Mouse (Mus musculus): Measurements from ENCODE around the gene Csrp1.
A peak's percentile ranks its signal among the peaks of the same experiment; 100 is the strongest.

Csrp1 gene

DNA sequence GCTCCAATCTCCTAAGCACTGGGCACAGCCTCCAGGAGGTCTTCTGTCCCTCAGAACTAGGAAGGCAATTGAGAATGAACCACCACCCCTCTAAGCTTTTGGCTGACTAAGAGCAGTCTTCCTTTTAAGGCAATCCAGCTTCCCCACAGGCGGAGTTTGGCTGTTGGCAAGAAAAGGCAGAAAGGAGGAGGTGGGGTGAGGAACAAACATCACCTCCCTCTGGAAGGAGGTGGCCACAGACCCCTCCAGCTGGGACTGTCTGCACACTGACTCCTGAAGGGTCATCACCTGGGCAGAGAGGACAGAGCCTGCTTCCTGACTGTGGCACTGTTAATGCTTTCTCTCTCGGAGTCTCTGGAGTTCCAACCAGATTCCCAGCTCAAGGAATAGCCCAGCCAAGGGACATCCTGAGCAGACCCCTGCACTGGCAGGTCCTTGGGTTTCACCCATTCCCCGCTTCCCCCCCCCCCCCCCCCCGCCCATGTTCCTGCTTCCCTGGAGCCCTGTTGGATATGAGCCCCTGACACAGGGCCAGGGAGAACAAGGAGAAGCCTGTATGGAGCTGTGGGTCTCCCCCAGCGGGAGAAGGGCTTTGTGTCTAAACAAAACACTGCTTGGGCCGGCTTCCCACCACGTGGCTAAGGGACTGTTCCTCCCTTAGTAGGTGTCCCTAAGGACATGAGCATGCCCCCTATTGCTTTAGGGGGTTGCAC, 14.5 kb downstream of the Csrp1 start:
- peak; percentile 74 for DNase-seq

DNA sequence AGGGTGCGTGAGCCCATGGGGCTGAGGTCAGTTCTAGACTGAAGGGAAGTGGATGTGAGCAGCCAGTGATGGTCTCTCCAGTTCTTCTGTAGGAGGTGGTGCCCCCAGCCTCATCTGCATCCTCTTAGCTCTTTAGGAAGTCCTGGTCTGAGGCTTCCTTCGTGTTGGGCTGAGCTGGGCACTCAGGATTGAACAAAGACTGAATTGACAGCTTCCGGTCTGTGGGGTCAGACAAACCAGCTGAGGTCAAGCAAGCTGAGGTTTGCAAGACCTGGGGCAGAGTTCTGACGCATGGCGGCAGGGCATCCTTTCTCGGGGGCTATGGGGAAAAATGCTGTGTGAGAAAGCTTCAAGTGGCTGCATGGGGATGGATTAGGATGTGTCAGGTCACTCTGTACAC, 15.6 kb downstream of the Csrp1 start:
- no peak for DNase-seq

GRCm38 (mm10) chr1:135744987-135745386, 25.1 kb downstream of the Csrp1 start:
- no peak for DNase-seq

- no peak for DNase-seq
Observed at GRCm38 (mm10) chr1:135746248-135746647, 26.4 kb downstream of the Csrp1 start.

DNA sequence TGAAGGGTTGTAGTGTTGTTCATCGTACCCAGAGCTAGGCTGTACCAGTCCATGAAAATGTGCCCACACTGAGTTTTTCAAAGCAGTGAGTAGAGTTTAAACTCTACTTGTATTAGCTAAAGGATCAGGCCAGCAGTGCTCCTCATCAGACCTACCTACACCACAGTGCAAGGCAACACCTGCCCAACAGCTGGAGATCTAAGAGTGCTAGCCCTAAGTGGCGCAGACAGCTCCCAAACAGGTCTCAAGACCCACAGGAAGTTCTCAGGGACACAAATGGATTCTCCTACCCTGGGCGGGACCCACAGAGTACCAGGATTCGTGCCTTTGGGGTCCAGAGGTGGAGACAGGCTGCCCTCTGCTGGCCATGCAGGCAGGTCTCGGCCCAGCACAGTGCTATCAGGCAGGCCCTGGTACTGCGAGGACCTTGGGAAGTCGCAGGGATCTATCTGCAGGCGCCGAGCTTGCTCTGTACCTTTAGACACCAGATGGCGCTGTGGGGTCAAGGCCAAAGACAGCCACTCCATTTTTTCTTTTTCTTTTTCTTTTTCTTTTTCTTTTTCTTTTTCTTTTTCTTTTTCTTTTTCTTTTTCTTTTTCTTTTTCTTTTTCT, 33.0 kb downstream of the Csrp1 start:
- DNase-seq, result peak; percentile 94

DNA sequence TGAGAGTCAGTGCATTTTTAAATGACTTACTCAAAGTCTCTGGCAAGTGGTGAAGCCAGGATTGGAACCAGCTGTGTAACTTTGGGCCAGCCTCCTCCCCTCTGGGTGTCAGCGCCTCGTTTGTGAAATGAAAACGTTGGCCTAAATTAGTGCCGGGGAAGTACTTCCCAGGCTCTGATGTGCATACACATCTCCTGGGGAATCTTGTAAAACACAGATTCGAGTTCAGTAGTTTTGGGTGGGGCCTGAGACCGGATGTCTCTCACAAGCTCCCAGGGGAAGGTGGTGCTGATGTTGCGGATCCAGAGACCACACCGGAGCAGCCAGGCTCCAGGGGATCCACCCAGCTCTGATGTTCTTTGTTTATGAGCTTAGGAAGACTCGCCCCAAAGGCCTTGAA, 35.4 kb downstream of the Csrp1 start:
- DNase-seq, result no peak

- DNase-seq, result no peak
Observed at GRCm38 (mm10) chr1:135755913-135756312, 36.1 kb downstream of the Csrp1 start.

- no peak for DNase-seq
Observed at GRCm38 (mm10) chr1:135757287-135757686, 37.4 kb downstream of the Csrp1 start.

- no peak for DNase-seq
Observed at GRCm38 (mm10) chr1:135759685-135760084, 39.8 kb downstream of the Csrp1 start.

DNA sequence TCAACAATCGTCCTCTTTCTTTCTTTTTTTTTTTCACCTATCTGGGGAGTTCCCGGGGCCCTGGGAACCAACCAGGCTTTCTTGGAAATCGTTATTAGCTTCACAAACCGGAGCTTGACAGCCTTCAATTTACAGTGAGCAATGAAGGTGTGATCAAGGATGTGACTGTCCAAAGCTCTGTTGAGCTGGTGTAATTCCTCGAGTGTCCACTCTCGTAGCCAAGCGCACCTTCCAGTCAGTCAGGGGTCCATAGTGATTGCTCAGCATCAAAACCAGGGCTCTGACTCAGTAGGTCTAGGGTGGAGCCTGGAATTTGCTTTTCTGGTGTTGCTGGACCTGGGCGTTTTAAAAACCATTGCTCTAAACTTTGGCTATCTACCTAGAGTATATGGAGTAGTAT, 40.4 kb downstream of the Csrp1 start:
- DNase-seq, result no peak

DNA sequence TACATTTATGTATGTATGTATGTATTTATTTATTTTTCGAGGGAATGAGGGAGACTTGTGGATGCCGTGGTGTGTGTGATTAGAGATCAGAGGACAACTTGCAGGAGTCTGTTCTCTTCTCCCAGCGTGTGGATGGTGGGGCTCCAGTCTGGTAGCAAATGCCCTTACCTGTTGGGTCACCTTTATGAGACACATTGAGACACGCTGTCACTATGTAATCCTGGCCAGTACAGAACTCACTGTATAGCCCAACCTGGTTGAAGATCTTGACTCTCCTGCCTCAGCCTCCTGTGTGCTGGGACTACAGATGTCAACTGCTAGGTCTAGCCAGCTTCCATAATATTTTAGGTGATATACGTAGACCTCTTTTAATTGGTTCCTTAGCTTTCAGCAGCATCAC, 41.9 kb downstream of the Csrp1 start:
- no peak for DNase-seq

DNA sequence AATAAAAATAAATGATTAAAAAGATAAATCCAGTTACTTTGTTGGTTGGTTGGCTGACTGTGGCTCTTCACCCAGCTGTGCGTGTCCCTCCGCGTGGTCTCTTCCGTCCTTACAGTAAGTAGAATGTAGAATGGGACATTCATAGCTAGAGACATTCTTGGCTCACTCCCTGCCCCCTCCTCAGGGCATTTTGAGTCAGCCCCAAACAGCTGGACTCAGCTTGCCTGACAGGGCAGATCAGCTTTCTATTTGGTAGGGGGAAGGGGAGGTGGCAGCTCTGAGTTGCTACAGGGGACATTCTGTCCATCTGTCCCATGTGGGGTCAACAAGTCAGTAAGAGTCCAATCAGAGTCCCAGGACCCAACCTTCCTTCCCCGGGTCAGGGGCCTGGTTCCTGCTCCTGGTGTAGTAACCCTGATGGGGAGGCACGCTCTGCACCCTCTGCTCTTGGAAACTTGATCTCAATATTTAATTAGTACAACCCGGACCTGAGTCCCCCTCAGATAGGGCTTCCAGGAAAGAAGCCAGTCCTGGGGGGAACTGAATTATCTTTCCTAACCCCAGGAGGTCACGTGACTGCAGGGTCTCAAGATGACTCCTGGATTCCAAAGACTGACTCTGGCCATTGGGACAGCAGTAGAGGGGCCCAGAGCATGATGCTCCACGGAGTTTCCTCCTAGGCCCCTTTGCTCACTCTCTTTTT, 43.8 kb downstream of the Csrp1 start:
- DNase-seq, result no peak

- no peak for DNase-seq
Observed at GRCm38 (mm10) chr1:135764206-135764528, 44.3 kb downstream of the Csrp1 start.

DNA sequence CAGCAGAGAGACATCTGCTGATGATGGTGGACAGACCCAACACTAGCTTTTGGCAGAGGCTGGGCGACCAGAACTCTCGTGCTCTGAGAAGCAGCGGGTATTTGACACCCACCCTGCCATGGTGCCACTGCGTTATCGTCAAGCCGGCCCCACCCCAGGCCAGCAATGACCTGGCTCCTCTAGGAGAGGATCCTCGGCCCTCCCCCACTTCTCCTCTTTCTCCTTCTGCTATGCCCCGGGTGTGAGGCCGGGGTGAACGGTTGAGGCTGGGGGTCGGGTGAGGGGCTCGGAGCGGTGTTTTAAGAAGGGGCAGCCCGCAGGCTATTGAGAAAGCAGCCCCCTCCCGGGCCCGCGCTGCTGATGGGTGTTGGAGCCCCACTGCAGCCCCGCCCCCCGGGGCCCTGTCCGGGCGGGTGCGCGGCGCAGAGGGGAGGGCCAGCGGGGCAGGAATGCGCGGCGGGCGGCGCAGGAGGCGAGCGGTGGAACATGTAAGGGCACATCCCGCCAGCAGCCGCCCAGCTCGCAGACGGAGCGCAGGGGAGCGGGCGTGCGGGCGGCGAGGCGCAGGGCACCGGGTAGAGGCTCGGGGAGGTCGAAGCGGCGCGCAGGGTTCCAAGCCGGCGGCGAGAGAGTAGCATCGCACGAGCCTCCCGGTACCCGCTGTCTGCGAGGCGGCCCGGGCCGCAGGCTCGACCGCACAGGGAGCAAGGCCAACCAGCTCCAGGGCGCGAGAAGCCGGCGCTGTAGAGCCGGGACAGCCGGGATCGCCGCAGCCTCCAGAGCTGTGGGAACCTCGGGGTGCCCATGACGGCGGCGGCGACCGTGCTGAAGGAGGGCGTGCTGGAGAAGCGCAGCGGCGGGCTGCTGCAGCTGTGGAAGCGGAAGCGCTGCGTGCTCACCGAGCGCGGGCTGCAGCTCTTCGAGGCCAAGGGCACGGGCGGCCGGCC, 46.1 kb downstream of the Csrp1 start, which contains the start of gene Phlda3:
Gene Phlda3, plus strand, starts transcription at position 475 of the 947 bp plus-strand sequence.
- DNase-seq, result peak; percentile 69

GRCm38 (mm10) chr1:135766592-135767306, 46.9 kb downstream of the Csrp1 start:
- no peak for DNase-seq

DNA sequence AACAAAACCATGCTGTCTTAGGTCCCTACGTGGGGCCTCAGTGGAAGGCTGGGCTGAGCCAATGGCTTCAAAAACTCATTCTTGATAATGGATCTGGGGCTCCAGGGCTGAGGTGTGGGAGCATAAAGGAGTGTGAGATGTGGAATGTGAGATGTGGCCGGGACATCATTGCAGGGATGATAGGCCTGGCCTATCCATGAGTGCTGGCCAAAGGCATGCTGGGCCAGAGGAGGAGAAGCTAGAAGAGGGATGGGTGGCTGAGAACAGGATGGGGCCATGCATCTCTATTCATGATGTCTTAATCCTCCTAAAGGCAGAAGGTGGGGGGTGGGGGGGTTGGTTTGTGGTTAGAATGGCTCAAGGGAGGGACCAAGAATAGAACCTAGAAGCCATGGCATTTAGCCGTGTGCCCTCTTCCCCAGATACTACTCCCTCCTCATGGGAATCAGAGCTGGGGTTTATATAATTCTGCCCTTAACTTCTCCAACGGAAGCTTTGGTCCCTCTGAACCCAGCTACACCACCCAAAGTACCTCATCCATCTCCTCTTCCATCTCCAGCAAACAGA, 47.5 kb downstream of the Csrp1 start:
- DNase-seq, result no peak

DNA sequence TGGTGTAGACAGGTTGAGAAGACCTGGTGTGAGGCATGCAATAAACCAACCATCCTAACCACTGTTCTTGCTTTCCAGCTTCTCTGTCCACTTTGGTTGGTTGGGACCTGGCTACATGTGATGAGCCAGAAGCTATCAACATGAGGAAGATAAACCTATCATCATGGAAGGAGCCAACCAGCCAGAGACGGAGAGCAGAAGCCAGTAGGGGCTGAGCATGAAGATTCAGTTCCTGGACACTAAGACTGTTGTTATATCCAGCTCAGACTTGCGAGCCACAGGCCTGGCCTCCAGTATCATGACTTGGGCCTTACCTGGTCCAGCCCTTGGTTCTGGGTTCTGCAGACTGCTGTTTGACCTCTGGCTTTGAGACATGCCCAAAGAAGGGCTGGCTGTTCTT, 48.5 kb downstream of the Csrp1 start:
- no peak for DNase-seq

DNA sequence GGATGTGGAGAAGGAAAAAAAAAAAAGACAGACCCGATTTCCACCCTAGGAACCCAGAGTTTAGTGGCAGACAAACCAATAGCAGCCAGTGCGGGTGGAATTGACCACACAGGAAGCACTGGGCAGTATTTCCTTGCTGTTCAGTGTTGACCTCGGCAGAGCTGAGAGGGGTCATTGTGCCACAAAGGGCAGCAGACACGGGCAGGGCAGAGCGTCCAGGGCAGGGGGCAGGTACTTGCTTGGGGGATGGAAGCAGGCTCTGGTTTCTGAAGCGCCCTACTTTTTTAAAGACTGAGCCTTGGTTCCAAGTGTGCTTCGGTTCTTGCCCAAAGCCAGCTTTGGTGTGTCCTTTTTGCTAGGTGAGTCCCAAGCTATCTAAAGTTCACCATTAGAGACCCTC, 50.4 kb downstream of the Csrp1 start:
- DNase-seq, result no peak

- DNase-seq, result no peak
Observed at GRCm38 (mm10) chr1:135770896-135771572, 51.2 kb downstream of the Csrp1 start.

- no peak for DNase-seq
Observed at GRCm38 (mm10) chr1:135771573-135771970, 51.7 kb downstream of the Csrp1 start.

- DNase-seq, result no peak
Observed at GRCm38 (mm10) chr1:135776596-135776995, 56.7 kb downstream of the Csrp1 start.

Data from right cerebral cortex, adult 18-20 months (tissue).